Mouse (Mus musculus) liver, adult 10 weeks (tissue): ENCODE measurements around the gene Spam1. TPM values are rescaled to one million over a fixed set of nuclear protein-coding genes. Genes with fewer than 3 reads are reported as not detected.

Source experiments
- polyA plus RNA-seq: library from polyadenylated mRNA; stranded (reverse); fragments of 350-450 nt; fragmentation: Illumina TruSeq; extraction: RNeasy Lipid Tissue Mini Kit (QIAGEN cat#74804); gene quantifications from one replicate; pipeline ENCODE4 v1.2.3, GENCODE M21; 2014; ENCODE audit warnings: low read depth, low replicate concordance

Spam1 gene
- polyA plus RNA-seq, result not detected

GRCm38 (mm10) chr6:24790888-24791287 is at the start of gene Spam1:
TSS of gene Spam1 (plus strand) at chr6:24791188.

GRCm38 (mm10) chr6:24748029-24748428 is 43.0 kb upstream of the Spam1 start, which contains the start of gene Hyal4:
TSS of gene Hyal4 (plus strand) at chr6:24748329.

Other genes with a start within 250 kb of the Spam1 start
- not detected for gene Lmod2, start 193.4 kb upstream of the Spam1 start, polyA plus RNA-seq
- 98.4 TPM for gene Wasl, start 126.2 kb upstream of the Spam1 start, polyA plus RNA-seq
- gene Hyal6, start 57.9 kb upstream of the Spam1 start, polyA plus RNA-seq, result not detected
- not detected for gene Hyal4, start 42.9 kb upstream of the Spam1 start, polyA plus RNA-seq
- not detected for gene Hyal5, start 66.8 kb downstream of the Spam1 start, polyA plus RNA-seq
- gene Tmem229a, start 165.1 kb downstream of the Spam1 start, polyA plus RNA-seq, result 0.85 TPM